Mouse (Mus musculus) ES-E14 (cell line): Measurements from ENCODE around the gene Psd.
A peak's percentile ranks its signal among the peaks of the same experiment; 100 is the strongest.

ENCODE experiments used
- CHD2 ChIP-seq: IDR thresholded peaks from 2 replicates; pipeline ENCODE4 v1.6.1; 2014; ENCODE audit warnings: mild to moderate bottlenecking, low read depth, low read length, inconsistent platforms
- HCFC1 ChIP-seq: IDR thresholded peaks from 2 replicates; pipeline ENCODE4 v1.6.1; 2012; ENCODE audit warnings: low read length, inconsistent platforms, borderline replicate concordance; ENCODE audit not compliant: insufficient read depth
- ZC3H11A ChIP-seq: IDR thresholded peaks from 2 replicates; pipeline ENCODE4 v1.6.1; 2012; ENCODE audit warnings: low read depth, mild to moderate bottlenecking, inconsistent platforms, low read length, borderline replicate concordance
- ZNF384 ChIP-seq: IDR thresholded peaks from 2 replicates; pipeline ENCODE4 v1.6.1; 2012; ENCODE audit warnings: low read depth, low read length, inconsistent platforms

DNA sequence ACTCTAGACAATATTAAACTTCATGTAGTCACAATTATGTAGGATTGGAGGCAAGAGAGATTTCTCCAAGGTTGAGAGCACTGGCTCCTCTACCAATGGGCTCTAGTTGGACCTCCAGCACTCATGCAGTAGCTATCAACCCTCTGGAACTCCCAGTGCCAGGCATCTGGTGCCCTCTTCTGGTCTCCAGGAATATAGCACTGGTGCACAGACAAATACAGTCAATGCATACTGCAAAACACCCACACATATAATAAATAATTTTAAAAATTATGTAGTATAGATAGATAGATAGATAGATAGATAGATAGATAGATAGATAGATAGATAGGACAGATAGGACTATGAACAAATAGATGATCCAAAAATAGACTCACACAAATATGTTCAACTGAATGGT lies 51.6 kb downstream of the Psd start:
- TF ChIP-seq CHD2 (no peak), ZC3H11A (peak; percentile 49; the same call in 1 of the 2 replicates), ZNF384 (no peak), HCFC1 (no peak)
